Mouse (Mus musculus): Measurements from ENCODE around the gene Smdt1. TPM values are rescaled to one million over a fixed set of nuclear protein-coding genes. Genes with fewer than 3 reads are reported as not detected.

Smdt1 gene
- polyA plus RNA-seq, 1 experiment from 2014 or later: 292 TPM

GRCm38 (mm10) chr15:82335194-82335593, 3.6 kb upstream of the Smdt1 start:
- H3K9ac ChIP-seq (replicated peaks): no peak overlapping the region

DNA sequence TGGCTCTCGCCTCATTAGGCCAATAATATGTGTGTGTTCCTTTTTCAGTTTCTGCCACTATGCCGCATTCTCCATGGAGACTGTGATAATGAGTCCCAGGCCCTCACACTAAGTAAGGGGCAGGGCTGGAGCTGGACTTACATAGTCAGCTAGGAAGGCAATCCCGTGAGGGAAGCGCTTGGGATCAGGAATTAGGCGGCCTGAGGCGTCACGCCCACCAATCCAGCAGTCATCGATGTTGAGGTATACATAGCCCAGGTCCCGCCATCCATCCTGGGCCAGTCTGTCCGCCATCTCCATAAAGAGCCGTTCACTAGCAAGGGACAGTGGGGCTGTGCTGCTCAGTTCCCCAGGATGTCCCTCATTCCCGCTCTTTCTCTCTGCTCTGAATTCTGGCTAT, 2.1 kb upstream of the Smdt1 start:
- WGBS: 64% methylated on average over 12 of the region's 12 CpGs
- no peak overlapping the region for H3K9ac ChIP-seq (replicated peaks)

More at GRCm38 (mm10) chr15:82335194-82335593, 3.6 kb upstream of the Smdt1 start:
- no peak overlapping the region for H3K4me2 ChIP-seq (replicated peaks)
- no peaks in the 10 kb centered on the region for H3K36me3 ChIP-seq
- 96% methylated on average over 4 of the region's 4 CpGs for WGBS
- peaks cover 8% of the 10 kb centered on the region for H3K4me1 ChIP-seq
- no peak overlapping the region for H3K27ac ChIP-seq (replicated peaks)
- no peaks in the 10 kb centered on the region for H3K9me3 ChIP-seq
- H3K27me3 ChIP-seq: no peaks in the 10 kb centered on the region; the same call in 1 of the 2 replicates
- H3K4me3 ChIP-seq: no peak overlapping the region
- ATAC-seq (replicated peaks): no peak

GRCm38 (mm10) chr15:82337875-82338274, 884 bp upstream of the Smdt1 start:
- Histone ChIP-seq H3K9me3 (no peaks in the 10 kb centered on the region), H3K27me3 (peaks cover 15% of the 10 kb centered on the region), H3K4me1 (peaks cover 15% of the 10 kb centered on the region), H3K4me3 (peak overlapping the region; percentile 51), H3K9ac (replicated peaks) (peak overlapping the region; percentile 59), H3K27ac (replicated peaks) (no peak overlapping the region), H3K36me3 (no peaks in the 10 kb centered on the region), H3K4me2 (replicated peaks) (peak overlapping the region; percentile 54)
- ATAC-seq (replicated peaks): no peak
- 37% methylated on average over 4 of the region's 4 CpGs for WGBS

More for the DNA sequence above, 2.1 kb upstream of the Smdt1 start:
- ATAC-seq (replicated peaks): no peak
- peaks cover 15% of the 10 kb centered on the region for H3K4me1 ChIP-seq
- no peak overlapping the region for H3K4me2 ChIP-seq (replicated peaks)
- no peak overlapping the region for H3K27ac ChIP-seq (replicated peaks)
- H3K4me3 ChIP-seq: no peak overlapping the region
- H3K9me3 ChIP-seq: no peaks in the 10 kb centered on the region
- H3K27me3 ChIP-seq: peaks cover 12% of the 10 kb centered on the region
- H3K36me3 ChIP-seq: no peaks in the 10 kb centered on the region

DNA sequence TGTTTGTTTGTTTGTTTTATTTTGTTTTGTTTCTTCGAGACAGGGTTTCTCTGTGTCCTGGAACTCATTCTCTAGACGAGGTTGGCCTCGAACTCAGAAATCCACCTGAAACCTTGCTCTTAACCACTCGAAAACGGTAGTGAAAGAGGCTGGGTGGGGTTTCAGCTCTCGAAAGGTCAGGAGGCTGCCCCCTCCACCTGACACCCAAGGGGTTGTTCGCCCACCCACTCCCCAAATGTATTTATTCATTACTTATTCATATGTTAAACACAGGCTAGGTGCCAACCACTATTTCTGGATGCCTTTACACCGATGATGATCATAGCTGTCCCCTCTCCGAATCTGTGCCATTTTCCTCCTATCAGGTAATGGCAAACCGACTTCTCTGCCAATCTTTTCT, 391 bp downstream of the Smdt1 start:
- H3K4me3 ChIP-seq: peak overlapping the region; percentile 51
- peaks cover 15% of the 10 kb centered on the region for H3K4me1 ChIP-seq
- no peaks in the 10 kb centered on the region for H3K36me3 ChIP-seq
- H3K27ac ChIP-seq (replicated peaks): no peak overlapping the region
- H3K9ac ChIP-seq (replicated peaks): peak overlapping the region; percentile 59; the same call in 1 of the 2 replicates
- peaks cover 15% of the 10 kb centered on the region for H3K27me3 ChIP-seq
- H3K4me2 ChIP-seq (replicated peaks): peak overlapping the region; percentile 54
- no peaks in the 10 kb centered on the region for H3K9me3 ChIP-seq
- ATAC-seq (replicated peaks): 0 out of 2 replicates have a peak, but pooled peaks have one; percentile 2
- 56% methylated on average over 10 of the region's 10 CpGs for WGBS

DNA sequence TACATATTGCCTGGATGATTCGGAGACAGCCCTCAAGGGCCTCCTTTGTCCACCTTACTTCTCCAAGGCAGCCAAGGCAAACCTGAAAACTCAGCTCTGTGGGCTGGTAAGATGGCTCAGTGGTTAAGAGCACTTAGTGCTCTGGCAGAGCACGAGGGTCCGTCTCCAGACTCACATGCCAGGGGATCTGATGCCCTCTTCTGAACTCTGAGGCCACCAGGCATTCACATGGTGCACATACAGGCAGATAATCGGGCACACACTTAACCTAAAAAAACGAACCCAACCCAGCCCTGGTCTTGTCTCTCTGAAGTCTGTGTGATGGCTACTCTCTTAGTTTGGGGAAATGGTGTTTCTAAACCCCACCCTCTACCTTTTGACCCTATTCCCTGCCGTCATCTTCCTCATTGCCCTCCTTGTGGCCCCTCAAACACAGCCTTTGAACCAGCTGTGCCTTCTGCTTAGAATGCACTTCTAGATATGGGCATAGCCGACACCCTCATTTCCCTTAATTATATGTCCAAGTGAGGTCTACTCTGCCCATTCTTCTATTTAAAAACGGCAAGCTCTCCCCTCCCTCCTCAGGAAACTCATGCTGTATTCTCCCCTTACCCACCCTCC, 985 bp downstream of the Smdt1 start:
- no peaks in the 10 kb centered on the region for H3K36me3 ChIP-seq

DNA sequence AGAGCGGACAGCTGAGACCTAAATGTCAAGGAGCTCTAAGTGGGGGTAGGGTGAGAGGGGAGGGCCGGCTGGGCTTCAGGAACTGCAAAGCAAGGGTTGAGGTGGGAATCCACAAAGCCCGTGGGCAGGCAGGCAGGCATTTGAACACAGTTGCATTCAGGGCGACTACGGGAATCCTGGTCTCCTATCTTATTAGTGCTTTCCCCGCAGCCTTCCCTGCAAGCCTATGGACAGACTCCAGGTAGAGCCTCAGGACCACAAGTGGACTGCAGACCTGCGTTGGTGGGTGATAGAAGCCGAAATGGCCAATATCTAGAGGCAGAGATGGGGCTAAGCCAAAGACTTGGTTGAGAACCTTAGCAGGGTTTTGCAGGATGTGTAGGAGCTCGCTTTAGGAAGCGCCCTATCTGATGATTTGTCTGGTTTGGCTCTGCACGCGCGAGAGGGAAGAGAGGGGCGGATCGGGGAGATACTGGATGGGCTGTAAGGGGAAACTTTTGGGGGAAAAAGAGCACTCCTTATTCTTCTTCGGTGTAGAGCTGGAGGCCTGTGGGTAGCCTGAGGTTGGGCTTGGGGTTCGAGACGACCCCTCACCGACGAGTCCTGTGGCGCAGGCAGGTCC, 1.8 kb downstream of the Smdt1 start:
- WGBS: 50% methylated on average over 21 of the region's 21 CpGs
- H3K4me3 ChIP-seq: peak overlapping the region; percentile 28

More for the DNA sequence above, 985 bp downstream of the Smdt1 start:
- WGBS: 86% methylated on average over 8 of the region's 8 CpGs
- Histone ChIP-seq H3K9me3 (no peaks in the 10 kb centered on the region), H3K4me3 (no peak overlapping the region), H3K27ac (replicated peaks) (no peak overlapping the region), H3K4me2 (replicated peaks) (no peak overlapping the region), H3K27me3 (peaks cover 15% of the 10 kb centered on the region), H3K9ac (replicated peaks) (no peak overlapping the region), H3K4me1 (peaks cover 15% of the 10 kb centered on the region)
- no peak for ATAC-seq (replicated peaks)

GRCm38 (mm10) chr15:82341036-82341501, 2.3 kb downstream of the Smdt1 start:
- Histone ChIP-seq H3K4me2 (replicated peaks) (peak overlapping the region; percentile 46), H3K27me3 (peaks cover 15% of the 10 kb centered on the region), H3K4me3 (peak overlapping the region; percentile 28), H3K4me1 (peaks cover 15% of the 10 kb centered on the region), H3K9ac (replicated peaks) (peak overlapping the region; percentile 41), H3K36me3 (no peaks in the 10 kb centered on the region), H3K9me3 (no peaks in the 10 kb centered on the region), H3K27ac (replicated peaks) (no peak overlapping the region)
- WGBS: 3% methylated on average over 40 of the region's 40 CpGs
- no peak for ATAC-seq (replicated peaks)

More for the DNA sequence above, 1.8 kb downstream of the Smdt1 start:
- Histone ChIP-seq H3K9me3 (no peaks in the 10 kb centered on the region), H3K4me2 (replicated peaks) (peak overlapping the region; percentile 46), H3K36me3 (no peaks in the 10 kb centered on the region), H3K9ac (replicated peaks) (peak overlapping the region; percentile 41), H3K27me3 (peaks cover 15% of the 10 kb centered on the region), H3K27ac (replicated peaks) (no peak overlapping the region), H3K4me1 (peaks cover 15% of the 10 kb centered on the region)
- ATAC-seq (replicated peaks): no peak

DNA sequence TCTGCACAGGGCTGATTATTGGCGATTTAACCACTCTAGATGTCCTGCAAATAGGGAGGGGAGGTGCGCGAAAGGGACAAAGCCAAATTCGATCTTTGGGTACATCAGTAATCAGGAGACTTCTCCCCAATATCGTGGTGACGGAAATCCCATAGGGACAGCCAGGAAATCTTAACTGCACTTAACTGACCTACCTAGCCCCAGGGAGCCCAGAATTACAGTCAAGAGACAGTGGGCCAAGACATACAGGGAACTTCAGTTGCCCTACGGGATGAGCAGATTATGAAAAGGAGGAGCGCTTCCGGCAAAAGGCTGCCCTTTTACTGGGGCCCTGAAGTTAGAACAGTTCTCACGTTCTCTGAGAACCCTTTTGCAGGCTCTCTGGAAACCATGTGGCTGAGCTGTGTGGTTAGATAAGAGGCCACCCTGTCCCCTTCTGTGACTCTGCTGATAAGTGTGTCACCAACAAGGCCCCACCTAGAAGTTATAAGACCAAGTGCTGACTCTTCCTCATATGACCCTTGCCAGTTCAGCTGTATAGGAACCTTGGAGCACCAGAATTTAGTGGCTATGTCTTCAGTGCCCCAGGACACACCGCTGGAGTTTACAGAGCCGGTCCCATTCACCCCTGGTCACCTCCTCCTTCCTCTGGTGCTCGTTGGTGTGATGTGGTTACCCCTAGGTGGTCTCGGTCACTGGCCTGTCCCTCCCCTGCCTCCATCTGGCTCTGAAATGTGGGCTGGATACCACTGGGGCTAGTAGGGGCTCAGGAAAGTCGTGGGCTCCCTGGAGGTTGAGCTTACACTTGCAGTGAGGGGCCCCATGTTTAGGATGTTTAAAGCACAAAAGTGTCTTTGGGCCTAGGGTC, 3.1 kb downstream of the Smdt1 start:
- ATAC-seq (replicated peaks): no peak
- 72% methylated on average over 15 of the region's 15 CpGs for WGBS
- H3K27ac ChIP-seq (replicated peaks): no peak overlapping the region
- H3K27me3 ChIP-seq: peaks cover 15% of the 10 kb centered on the region
- H3K9ac ChIP-seq (replicated peaks): no peak overlapping the region
- H3K4me3 ChIP-seq: no peak overlapping the region
- H3K4me1 ChIP-seq: peaks cover 20% of the 10 kb centered on the region
- no peak overlapping the region for H3K4me2 ChIP-seq (replicated peaks)
- no peaks in the 10 kb centered on the region for H3K36me3 ChIP-seq
- H3K9me3 ChIP-seq: no peaks in the 10 kb centered on the region

DNA sequence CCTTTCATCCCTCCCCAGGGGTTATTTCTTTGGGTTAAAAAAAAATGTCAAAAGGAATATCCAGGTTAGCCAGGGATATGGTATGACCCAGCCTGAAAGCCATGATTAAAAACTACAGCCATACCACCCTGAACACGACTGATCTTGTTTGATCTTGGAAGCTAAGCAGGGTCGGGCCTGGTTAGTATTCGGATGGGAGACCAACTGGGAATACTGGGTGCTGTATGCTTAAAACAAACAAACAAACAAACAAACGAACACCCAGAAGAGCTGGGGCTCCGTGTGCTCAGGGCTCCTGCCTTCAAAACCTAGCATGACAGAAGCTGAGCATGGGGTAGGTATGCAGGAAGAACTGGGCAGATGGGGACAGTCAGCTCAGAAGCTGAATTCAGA, 3.8 kb downstream of the Smdt1 start:
- Histone ChIP-seq H3K9ac (replicated peaks) (no peak overlapping the region), H3K27me3 (peaks cover 15% of the 10 kb centered on the region), H3K9me3 (no peaks in the 10 kb centered on the region), H3K4me1 (peaks cover 26% of the 10 kb centered on the region), H3K4me2 (replicated peaks) (no peak overlapping the region), H3K27ac (replicated peaks) (no peak overlapping the region), H3K4me3 (no peak overlapping the region), H3K36me3 (no peaks in the 10 kb centered on the region)
- 85% methylated on average over 5 of the region's 5 CpGs for WGBS
- ATAC-seq (replicated peaks): no peak

DNA sequence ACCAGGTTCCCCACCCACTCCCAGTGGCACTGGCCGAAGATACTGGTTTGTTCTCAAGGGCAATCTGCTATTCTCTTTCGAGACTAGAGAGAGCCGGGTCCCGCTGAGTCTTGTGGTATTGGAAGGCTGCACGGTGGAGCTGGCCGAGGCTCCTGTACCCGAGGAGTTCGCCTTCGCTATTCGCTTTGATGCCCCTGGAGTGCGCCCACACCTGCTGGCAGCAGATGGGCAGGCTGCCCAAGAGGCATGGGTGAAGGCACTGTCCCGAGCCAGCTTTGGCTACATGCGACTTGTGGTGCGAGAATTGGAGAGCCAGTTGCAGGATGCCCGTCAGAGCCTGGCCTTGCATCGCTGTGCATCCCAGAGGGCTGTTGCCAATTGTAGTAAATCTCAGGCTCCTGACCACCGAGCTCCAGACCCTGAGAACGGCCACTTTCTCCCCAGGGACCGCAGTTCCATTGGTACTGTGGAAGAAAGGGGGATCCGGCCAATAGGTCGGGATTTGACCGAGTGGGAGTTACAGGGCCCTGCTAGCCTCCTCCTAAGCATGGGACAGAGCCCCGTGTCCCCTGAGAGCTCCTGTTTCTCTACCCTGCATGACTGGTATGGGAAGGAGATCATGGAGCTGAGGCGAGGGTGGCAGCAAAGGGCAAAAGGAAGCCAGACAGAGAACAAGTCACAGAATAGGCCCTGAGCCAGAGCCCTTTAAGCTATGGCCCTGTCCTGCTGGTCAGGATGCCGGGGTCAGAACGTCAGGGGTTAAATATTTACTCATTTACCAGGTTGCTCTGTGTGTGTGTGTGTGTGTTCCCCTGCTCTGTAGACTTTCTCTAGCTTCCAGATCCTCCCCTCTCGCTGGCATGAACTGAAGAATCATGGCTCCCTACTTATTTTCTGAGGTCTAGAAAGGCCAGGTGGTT, 4.9 kb downstream of the Smdt1 start:
- Histone ChIP-seq H3K9me3 (no peaks in the 10 kb centered on the region), H3K4me3 (no peak overlapping the region), H3K4me1 (peaks cover 24% of the 10 kb centered on the region), H3K9ac (replicated peaks) (no peak overlapping the region), H3K36me3 (peaks cover 10% of the 10 kb centered on the region), H3K4me2 (replicated peaks) (no peak overlapping the region), H3K27ac (replicated peaks) (no peak overlapping the region), H3K27me3 (peaks cover 15% of the 10 kb centered on the region)
- 88% methylated on average over 27 of the region's 27 CpGs for WGBS
- ATAC-seq (replicated peaks): no peak

GRCm38 (mm10) chr15:82344971-82345370, 6.2 kb downstream of the Smdt1 start:
- WGBS: 95% methylated on average over 6 of the region's 6 CpGs
- peaks cover 23% of the 10 kb centered on the region for H3K36me3 ChIP-seq

More at GRCm38 (mm10) chr15:82344971-82345370, 6.2 kb downstream of the Smdt1 start:
- Histone ChIP-seq H3K9me3 (no peaks in the 10 kb centered on the region), H3K9ac (replicated peaks) (no peak overlapping the region), H3K4me1 (peaks cover 24% of the 10 kb centered on the region), H3K4me3 (no peak overlapping the region), H3K4me2 (replicated peaks) (no peak overlapping the region), H3K27me3 (peaks cover 15% of the 10 kb centered on the region), H3K27ac (replicated peaks) (peak overlapping the region; percentile 21; the same call in 1 of the 2 replicates)
- no peak for ATAC-seq (replicated peaks)
